Mouse (Mus musculus) forebrain, postnatal 0 days (tissue): ENCODE measurements around the gene Efna1. TPM values are rescaled to one million over a fixed set of nuclear protein-coding genes. Genes with fewer than 3 reads are reported as not detected.
A peak's percentile ranks its signal among the peaks of the same experiment; 100 is the strongest.

Experiments
- ATAC-seq: fragments of 200-750 bp; cut with Nextera tagmentation; 2 replicates; pipeline ENCODE4 v1.8.0; 2017; ENCODE audit warnings: mild to moderate bottlenecking, moderate library complexity
- DNase-seq: peaks from one replicate; pipeline ENCODE4 v3.0.0-alpha.2; 2015
- H3K27ac ChIP-seq: fragments of 300-500 bp; sonication (generic); 2 replicates; pipeline ENCODE4 v1.5.1; 2014; ENCODE audit warnings: low read depth, mild to moderate bottlenecking, antibody characterized with exemption, low read length, moderate library complexity, mixed read lengths
- H3K27me3 ChIP-seq: fragments of 300-500 bp; sonication (generic); 2 replicates; pipeline ENCODE4 v1.6.1; 2014; ENCODE audit warnings: mild to moderate bottlenecking, low read length, mixed read lengths; ENCODE audit not compliant: insufficient read depth
- H3K36me3 ChIP-seq: fragments of 300-500 bp; sonication (generic); 2 replicates; pipeline ENCODE4 v1.6.1; 2014; ENCODE audit warnings: mild to moderate bottlenecking, moderate library complexity; ENCODE audit not compliant: insufficient read depth
- H3K4me1 ChIP-seq: fragments of 300-500 bp; sonication (generic); 2 replicates; pipeline ENCODE4 v1.6.1; 2014; ENCODE audit warnings: antibody characterized with exemption; ENCODE audit not compliant: insufficient read depth
- H3K4me2 ChIP-seq: fragments of 300-500 bp; sonication (generic); 2 replicates; pipeline ENCODE4 v1.6.1; 2014; ENCODE audit warnings: low read depth, mild to moderate bottlenecking, moderate library complexity
- H3K4me3 ChIP-seq: fragments of 300-500 bp; sonication (generic); 2 replicates; pipeline ENCODE4 v1.5.1; 2014; ENCODE audit warnings: low read depth, low read length, mixed read lengths
- H3K9ac ChIP-seq: fragments of 300-500 bp; sonication (generic); 2 replicates; pipeline ENCODE4 v1.6.1; 2014; ENCODE audit warnings: mild to moderate bottlenecking
- H3K9me3 ChIP-seq: fragments of 300-500 bp; sonication (generic); 2 replicates; pipeline ENCODE4 v1.6.1; 2016; ENCODE audit warnings: low read length
- CTCF ChIP-seq: sonication (generic); IDR thresholded peaks from 2 replicates; pipeline ENCODE4 v1.5.1; 2016; ENCODE audit warnings: antibody characterized with exemption, control low read depth, low read depth
- WGBS: fragments of 180-500 bp; shearing (Covaris S2); extraction: QIAGEN DNeasy Blood & Tissue Kit; methylation state at CpG from one replicate; pipeline ENCODE4 v1.1.7; 2014; 5-methylcytosine and 5-hydroxymethylcytosine counted together
- polyA plus RNA-seq: library from polyadenylated mRNA; unstranded; fragments of >200 nt; fragmentation: Nextera tagmentation; extraction: Ambion mirVana; gene quantifications from 2 replicates; pipeline ENCODE4 v1.2.1, GENCODE M21; 2015
- total RNA-seq: library from RNA; depleted of rRNA; stranded (reverse); fragments of >200 nt; gene quantifications from 2 replicates; pipeline ENCODE4 v1.2.3, GENCODE M21; 2014

The Efna1 gene
- total and polyA plus RNA-seq, 2 experiments from 2014 or later, result 8.4 to 11.1 TPM

DNA sequence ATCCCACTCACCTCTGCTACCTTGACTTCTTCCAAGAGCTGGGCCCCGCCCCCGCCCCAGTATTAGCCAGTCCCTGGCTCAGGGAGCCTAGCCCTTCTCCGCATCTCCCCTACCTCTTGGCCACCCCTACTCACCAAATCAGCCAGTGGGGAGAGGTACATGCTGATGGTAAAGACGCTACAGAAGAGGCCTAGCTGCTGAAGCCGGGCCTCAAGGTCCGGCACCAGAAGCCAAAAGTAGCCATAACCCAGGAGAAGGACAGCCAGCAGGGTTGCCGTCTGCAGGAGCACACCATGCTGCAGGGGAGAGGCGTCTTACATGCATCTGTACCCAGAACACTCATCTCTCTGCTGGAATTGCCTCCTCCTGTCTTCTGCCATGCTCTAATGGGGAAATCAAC, 12.0 kb downstream of the Efna1 start:
- Histone ChIP-seq H3K9ac (no peak overlapping the region), H3K27ac (no peak overlapping the region), H3K4me2 (peak overlapping the region; percentile 86; the same call in 1 of the 2 replicates), H3K4me1 (peaks cover 25% of the 10 kb centered on the region), H3K4me3 (no peak overlapping the region), H3K9me3 (no peaks in the 10 kb centered on the region), H3K27me3 (no peaks in the 10 kb centered on the region), H3K36me3 (no peaks in the 10 kb centered on the region)
- TF ChIP-seq CTCF, result no peak
- ATAC-seq, result no peak
- WGBS, result 54% methylated on average over 8 of the region's 8 CpGs
- DNase-seq, result no peak

DNA sequence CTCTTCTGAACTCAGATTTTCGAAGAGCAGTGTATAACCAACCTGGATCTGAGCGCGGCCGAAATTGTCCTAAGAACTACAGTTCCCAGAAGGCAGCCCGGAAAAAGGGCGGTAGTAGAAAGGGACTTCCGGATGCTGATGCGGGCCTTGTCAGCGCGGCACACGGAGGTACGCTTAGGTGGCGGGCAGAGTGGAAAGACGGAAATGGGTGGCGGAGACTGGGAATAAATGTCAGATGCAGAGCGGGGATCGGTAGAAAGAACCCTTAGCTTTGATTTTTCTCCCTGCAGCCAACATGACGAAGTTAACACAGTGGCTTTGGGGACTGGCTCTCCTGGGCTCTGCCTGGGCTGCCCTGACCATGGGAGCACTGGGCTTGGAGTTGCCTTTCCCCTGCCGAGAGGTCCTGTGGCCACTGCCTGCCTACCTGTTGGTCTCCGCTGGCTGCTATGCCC, 14.5 kb downstream of the Efna1 start:
- no peaks in the 10 kb centered on the region for H3K9me3 ChIP-seq
- H3K4me3 ChIP-seq, result peak overlapping the region; percentile 62
- ATAC-seq (peak; percentile 93), DNase-seq (peak; percentile 89)
- H3K4me2 ChIP-seq, result peak overlapping the region; percentile 92
- peak overlapping the region; percentile 77 for H3K9ac ChIP-seq
- TF ChIP-seq CTCF, result no peak
- peak overlapping the region; percentile 78 for H3K27ac ChIP-seq
- under 1% methylated on average over 20 of the region's 20 CpGs for WGBS
- no peaks in the 10 kb centered on the region for H3K27me3 ChIP-seq
- peaks cover 25% of the 10 kb centered on the region for H3K4me1 ChIP-seq
- no peaks in the 10 kb centered on the region for H3K36me3 ChIP-seq

DNA sequence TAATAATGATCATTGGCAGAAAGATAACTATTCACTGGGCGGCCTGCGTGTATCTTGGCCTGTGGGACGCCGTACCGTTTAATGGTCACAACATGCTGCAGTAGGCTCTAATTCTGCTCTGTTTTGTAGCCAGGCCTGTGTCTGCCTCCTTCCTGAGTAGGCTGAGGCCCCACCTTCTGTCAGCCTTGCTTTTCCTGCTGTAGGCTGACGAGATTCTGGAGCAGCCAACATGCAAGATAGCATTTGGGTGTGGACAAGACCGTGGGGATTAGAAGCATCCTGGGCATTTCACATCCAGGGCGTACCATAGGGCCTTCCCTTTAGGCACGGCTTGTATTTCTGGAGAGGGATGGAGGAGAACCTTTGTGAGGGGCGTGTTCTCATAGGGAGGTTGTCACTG, 18.5 kb downstream of the Efna1 start:
- no peak for DNase-seq
- no peak for ATAC-seq
- H3K27me3 ChIP-seq, result no peaks in the 10 kb centered on the region
- H3K27ac ChIP-seq, result no peak overlapping the region
- WGBS, result 78% methylated on average over 10 of the region's 10 CpGs
- peaks cover 13% of the 10 kb centered on the region for H3K4me1 ChIP-seq
- no peak overlapping the region for H3K4me3 ChIP-seq
- TF ChIP-seq CTCF, result no peak
- no peak overlapping the region for H3K9ac ChIP-seq
- H3K4me2 ChIP-seq, result no peak overlapping the region
- no peaks in the 10 kb centered on the region for H3K36me3 ChIP-seq
- H3K9me3 ChIP-seq, result no peaks in the 10 kb centered on the region

DNA sequence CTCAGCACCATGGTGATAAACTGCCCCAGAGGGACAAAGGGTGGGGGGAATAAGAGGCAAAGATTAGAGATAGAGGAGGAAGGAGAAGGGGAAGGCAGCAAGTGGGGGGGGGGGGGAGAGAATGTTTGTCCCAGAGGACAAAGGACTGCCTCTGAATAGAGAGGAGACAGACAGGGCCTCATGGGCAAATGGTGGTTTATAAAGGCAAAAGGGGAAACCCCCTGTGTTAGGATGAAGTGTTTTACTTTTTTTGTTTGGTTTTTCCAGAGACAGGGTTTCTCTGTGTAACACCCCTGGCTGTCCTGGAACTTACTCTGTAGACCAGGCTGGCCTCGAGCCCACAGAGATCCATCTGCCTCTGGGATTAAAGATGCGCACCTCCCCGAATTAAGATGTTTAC, 20.7 kb downstream of the Efna1 start:
- no peak for TF ChIP-seq CTCF
- no peak for ATAC-seq
- 60% methylated on average over 3 of the region's 3 CpGs for WGBS

DNA sequence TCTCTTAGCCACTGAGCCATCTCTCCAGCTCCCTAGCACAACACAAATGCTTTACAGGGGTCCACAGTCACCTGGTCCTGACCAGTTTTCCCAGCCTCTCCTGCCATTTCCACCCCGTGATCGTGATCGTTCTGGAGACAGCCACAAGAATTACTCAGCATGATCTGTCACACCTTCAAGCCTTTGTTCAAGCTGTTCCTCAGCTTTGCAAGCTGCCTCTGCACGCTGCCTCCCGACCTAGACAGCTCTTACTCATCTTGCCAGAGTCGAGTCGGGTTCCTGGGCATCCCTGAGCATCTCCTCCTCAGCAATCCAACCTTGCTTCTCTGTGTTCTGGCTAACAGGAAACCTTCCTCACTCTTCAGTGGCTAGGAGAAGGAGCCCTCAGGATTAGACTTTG, 21.9 kb downstream of the Efna1 start, which contains the start of gene Dpm3:
Gene Dpm3 (plus strand): TSS at position 283 of the 400 bp plus-strand sequence.
- ATAC-seq (no peak), DNase-seq (no peak)
- no peak for TF ChIP-seq CTCF
- Histone ChIP-seq H3K36me3 (no peaks in the 10 kb centered on the region), H3K27ac (no peak within 1 kb of the TSS), H3K27me3 (no peaks in the 10 kb centered on the region), H3K4me2 (no peak within 1 kb of the TSS), H3K4me3 (no peak within 1 kb of the TSS), H3K9ac (no peak within 1 kb of the TSS), H3K9me3 (no peaks in the 10 kb centered on the region), H3K4me1 (no peaks in the 10 kb centered on the region)
- WGBS, result 62% methylated on average over 7 of the region's 7 CpGs

More for the DNA sequence above, 20.7 kb downstream of the Efna1 start:
- no peak for DNase-seq
- Histone ChIP-seq H3K9me3 (no peaks in the 10 kb centered on the region), H3K27me3 (no peaks in the 10 kb centered on the region), H3K4me3 (no peak overlapping the region), H3K9ac (no peak overlapping the region), H3K36me3 (no peaks in the 10 kb centered on the region), H3K4me1 (no peaks in the 10 kb centered on the region), H3K4me2 (no peak overlapping the region), H3K27ac (no peak overlapping the region)

DNA sequence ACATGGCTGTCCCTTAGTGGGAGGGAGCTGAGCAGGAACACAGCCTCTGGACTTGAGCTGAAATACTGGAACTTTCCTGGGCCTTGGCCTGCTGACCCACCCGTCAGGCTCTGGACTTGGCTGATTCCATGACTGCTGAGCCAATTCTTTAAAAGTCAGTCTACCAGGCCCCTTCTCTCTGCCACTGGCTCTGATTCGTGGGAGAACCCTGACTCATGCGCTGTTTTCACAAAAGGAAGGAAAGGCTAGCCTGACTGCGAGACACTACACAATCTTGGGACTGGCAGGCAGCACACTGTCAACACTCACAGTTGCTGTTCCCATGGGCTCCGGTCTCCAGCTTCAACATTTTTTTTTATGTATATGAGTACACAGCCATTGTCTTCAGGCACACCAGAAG, 24.8 kb downstream of the Efna1 start:
- H3K27ac ChIP-seq, result no peak overlapping the region
- H3K4me3 ChIP-seq, result no peak overlapping the region
- 86% methylated on average over 5 of the region's 5 CpGs for WGBS
- ATAC-seq, result no peak
- H3K9me3 ChIP-seq, result no peaks in the 10 kb centered on the region
- no peak overlapping the region for H3K9ac ChIP-seq
- no peak overlapping the region for H3K4me2 ChIP-seq
- DNase-seq, result no peak
- H3K36me3 ChIP-seq, result no peaks in the 10 kb centered on the region
- no peak for TF ChIP-seq CTCF
- H3K27me3 ChIP-seq, result no peaks in the 10 kb centered on the region
- H3K4me1 ChIP-seq, result no peaks in the 10 kb centered on the region

DNA sequence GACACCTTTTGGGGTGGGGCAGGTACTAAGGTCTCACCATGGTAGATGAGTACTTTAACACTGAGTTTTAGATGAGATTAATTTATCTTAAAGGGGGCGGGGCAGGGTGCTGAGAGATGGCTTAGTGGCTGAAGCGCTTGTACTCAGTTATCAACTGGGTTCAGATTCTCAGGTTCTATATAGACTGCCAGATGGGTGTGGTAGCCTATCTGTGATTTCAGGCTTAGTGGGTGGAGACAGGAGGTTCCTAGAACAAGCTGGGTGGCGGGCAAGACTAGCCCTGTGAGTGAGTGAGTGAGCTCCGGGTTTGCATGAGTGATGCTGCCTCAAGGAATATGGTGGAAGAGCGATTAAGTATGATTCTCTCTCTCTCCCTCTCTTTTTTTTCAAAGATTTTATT, 25.9 kb downstream of the Efna1 start:
- H3K36me3 ChIP-seq, result no peaks in the 10 kb centered on the region
- ATAC-seq, result no peak
- WGBS, result 95% methylated on average over 5 of the region's 5 CpGs

More for the DNA sequence above, 25.9 kb downstream of the Efna1 start:
- Histone ChIP-seq H3K4me1 (no peaks in the 10 kb centered on the region), H3K4me3 (no peak overlapping the region), H3K9ac (no peak overlapping the region), H3K27me3 (no peaks in the 10 kb centered on the region), H3K9me3 (no peaks in the 10 kb centered on the region), H3K27ac (no peak overlapping the region), H3K4me2 (no peak overlapping the region)
- no peak for DNase-seq
- no peak for TF ChIP-seq CTCF
